Mouse (Mus musculus) neutrophil, adult 5-6 weeks (primary cell): ENCODE data around the gene Aptx. TPM values are rescaled to one million over a fixed set of nuclear protein-coding genes. Genes with fewer than 3 reads are reported as not detected.

Source experiments
- ATAC-seq: fragments of 151-379, 151-347 bp; 2 replicates; pipeline ENCODE4 v1.8.0; 2017; ENCODE audit warnings: mild to moderate bottlenecking, moderate TSS enrichment; ENCODE audit not compliant: insufficient number of reproducible peaks, poor library complexity, low FRiP score, severe bottlenecking; ENCODE audit errors: extremely low read depth
- total RNA-seq: library from RNA; stranded (forward); fragments of 200-1000 nt; gene quantifications from 2 replicates; pipeline ENCODE4 v1.2.3, GENCODE M21; 2017

The Aptx gene
- total RNA-seq, 1 experiment from 2014 or later: 15.5 TPM

GRCm38 (mm10) chr4:40677132-40677531 lies 25.9 kb downstream of the Aptx start:
- ATAC-seq: no peak

- ATAC-seq: no peak
Measured at GRCm38 (mm10) chr4:40676338-40676737, 26.7 kb downstream of the Aptx start.

- no peak for ATAC-seq
Measured at GRCm38 (mm10) chr4:40673526-40673925, 29.5 kb downstream of the Aptx start.

DNA sequence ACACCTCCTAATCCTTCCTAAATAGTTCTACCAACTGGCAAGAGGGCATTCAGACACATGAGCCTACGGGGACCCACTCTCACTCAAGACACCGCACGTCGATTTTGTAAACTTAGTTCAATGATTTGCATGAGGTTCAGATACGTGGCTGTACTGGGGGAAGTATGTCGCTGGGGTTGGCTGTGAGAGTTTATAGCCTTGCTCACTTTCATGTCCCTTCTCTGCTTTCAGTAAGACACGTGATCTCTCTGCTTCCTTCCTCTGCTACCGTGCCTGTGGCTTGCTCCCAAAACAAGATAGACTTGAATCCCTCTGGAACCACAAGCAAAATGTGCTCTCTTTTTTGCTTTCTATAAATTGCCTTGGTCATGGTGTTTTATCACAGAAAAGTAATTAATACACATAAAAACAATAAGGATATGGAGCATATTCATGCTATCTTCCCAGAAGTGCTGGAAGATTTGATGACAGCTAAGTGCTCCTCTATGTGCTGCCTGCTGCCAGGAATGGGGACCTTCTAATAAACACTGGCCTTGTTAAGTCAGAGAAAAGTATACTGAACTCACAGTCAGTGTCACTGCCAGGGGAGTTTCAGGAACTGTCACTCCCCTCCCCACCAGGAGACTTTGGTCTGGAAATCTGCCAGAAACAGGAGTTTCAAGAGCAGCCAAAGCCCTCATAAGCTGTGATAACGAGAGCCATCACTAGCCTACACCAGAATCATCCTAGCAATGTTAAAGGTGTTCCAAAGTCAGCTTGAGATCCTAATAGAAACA lies 36.6 kb downstream of the Aptx start:
- ATAC-seq: no peak

- ATAC-seq: no peak
Measured at GRCm38 (mm10) chr4:40651055-40651454, 51.9 kb downstream of the Aptx start.

DNA sequence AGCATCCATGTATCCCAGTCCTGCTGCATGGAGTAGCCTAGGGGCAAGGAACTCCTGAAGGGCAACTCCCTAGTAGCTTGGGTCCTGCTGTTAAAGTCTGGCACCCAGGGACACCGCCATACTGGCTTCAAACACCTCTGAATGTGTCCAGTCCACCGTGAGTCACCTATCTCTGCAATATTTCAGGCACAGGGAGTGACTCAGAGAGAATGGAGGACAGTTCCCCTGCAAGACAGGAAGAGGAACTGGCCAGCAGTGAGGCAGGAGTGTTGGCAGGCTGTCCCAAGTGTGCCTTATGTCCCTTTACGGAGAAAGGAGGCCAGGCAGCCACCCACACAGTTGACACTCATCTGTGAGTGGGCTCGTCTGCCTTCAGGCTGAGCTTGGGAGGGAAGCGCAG lies 53.9 kb downstream of the Aptx start:
- ATAC-seq: no peak

GRCm38 (mm10) chr4:40643567-40643966 lies 59.4 kb downstream of the Aptx start:
- no peak for ATAC-seq

DNA sequence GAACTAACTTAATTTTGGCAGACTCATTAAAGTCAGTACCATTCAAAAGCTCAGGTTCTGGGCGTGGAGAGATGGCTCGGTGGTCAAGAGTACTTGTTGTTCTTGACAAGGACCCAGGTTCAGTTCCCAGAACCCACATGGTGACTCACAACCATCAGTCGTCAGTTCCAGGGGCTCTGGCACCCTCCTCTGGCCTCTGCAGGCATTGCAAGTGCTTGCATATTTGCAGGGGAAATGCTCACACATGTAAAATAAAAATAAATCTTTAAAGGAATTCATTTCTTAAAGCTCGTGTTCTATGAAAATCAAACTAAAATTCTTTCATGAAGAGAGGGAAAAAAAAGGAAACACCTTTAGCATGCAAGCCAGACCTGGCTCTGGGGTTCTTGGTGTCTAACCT lies 62.0 kb downstream of the Aptx start:
- no peak for ATAC-seq

Other genes starting within 250 kb of the Aptx start
- 0.35 TPM in 1 of 2 replicates, not detected in the other for gene Tmem215, start 231.0 kb downstream of the Aptx start, total RNA-seq
- 371 and 454 TPM in 2 replicates for gene Dnaja1, start 19.0 kb upstream of the Aptx start, total RNA-seq
- gene Smu1, start 54.7 kb upstream of the Aptx start, total RNA-seq: 99.4 and 109 TPM in 2 replicates
- gene B4galt1, start 150.8 kb upstream of the Aptx start, total RNA-seq: 28.4 and 31.2 TPM in 2 replicates
- not detected in 2 replicates for gene Spink4, start 216.9 kb upstream of the Aptx start, total RNA-seq
- gene Bag1, start 245.1 kb upstream of the Aptx start, total RNA-seq: 134 and 143 TPM in 2 replicates
- gene Chmp5, start 245.2 kb upstream of the Aptx start, total RNA-seq: 111 and 126 TPM in 2 replicates